Mouse (Mus musculus): ENCODE results near the gene Cep112. TPM values are rescaled to one million over a fixed set of nuclear protein-coding genes. Genes with fewer than 3 reads are reported as not detected.

Cep112 gene
- polyA plus RNA-seq, 1 experiment from 2014 or later, result 1.4 TPM

GRCm38 (mm10) chr11:108416360-108416759, 8.6 kb upstream of the Cep112 start:
- no peaks in the 10 kb centered on the region for H3K36me3 ChIP-seq
- H3K4me3 ChIP-seq (replicated peaks), result no peak overlapping the region
- DNase-seq (no peak), ATAC-seq (ENCODE audit: low read depth) (no peak)
- H3K4me2 ChIP-seq, result no peak overlapping the region
- no peak overlapping the region for H3K9ac ChIP-seq
- WGBS (ENCODE audit: insufficient replicate concordance), result 72% methylated on average over 1 of the region's 1 CpGs
- no peaks in the 10 kb centered on the region for H3K27me3 ChIP-seq
- no peaks in the 10 kb centered on the region for H3K4me1 ChIP-seq (replicated peaks)
- no peak overlapping the region for H3K27ac ChIP-seq
- no peaks in the 10 kb centered on the region for H3K9me3 ChIP-seq (replicated peaks)

DNA sequence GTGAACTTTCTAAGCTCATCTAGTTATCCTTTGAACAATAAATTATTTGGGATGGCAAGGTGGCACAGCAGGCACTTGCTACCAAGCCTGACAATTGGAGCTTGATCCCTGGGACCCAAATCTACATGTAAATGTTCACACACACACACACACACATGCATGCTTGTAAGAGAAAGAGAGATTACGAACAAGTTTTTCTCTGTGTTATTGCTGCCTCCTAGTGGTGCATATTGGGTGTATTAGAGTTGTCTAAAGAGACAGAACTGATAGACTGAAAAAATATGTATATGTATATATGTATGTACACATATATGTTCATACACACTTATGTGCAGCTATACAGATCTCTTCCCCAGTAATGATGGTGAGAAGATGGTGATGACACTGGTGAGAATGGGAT, 6.5 kb upstream of the Cep112 start:
- DNase-seq, result no peak

GRCm38 (mm10) chr11:108419242-108419641, 5.8 kb upstream of the Cep112 start:
- Histone ChIP-seq H3K27ac (no peak overlapping the region), H3K27me3 (peaks cover 12% of the 10 kb centered on the region), H3K9ac (no peak overlapping the region), H3K36me3 (no peaks in the 10 kb centered on the region), H3K9me3 (replicated peaks) (no peaks in the 10 kb centered on the region), H3K4me3 (replicated peaks) (no peak overlapping the region), H3K4me2 (no peak overlapping the region), H3K4me1 (replicated peaks) (peaks cover 4% of the 10 kb centered on the region; the same call in 1 of the 2 replicates)
- ATAC-seq (ENCODE audit: low read depth) (no peak), DNase-seq (no peak)
- WGBS (ENCODE audit: insufficient replicate concordance), result 63% methylated on average over 6 of the region's 6 CpGs

More for the DNA sequence above, 6.5 kb upstream of the Cep112 start:
- Histone ChIP-seq H3K4me2 (no peak overlapping the region), H3K4me1 (replicated peaks) (no peaks in the 10 kb centered on the region), H3K9me3 (replicated peaks) (no peaks in the 10 kb centered on the region), H3K9ac (no peak overlapping the region), H3K27ac (no peak overlapping the region), H3K4me3 (replicated peaks) (no peak overlapping the region), H3K27me3 (peaks cover 6% of the 10 kb centered on the region; the same call in 1 of the 2 replicates), H3K36me3 (no peaks in the 10 kb centered on the region)
- 29% methylated on average over 1 of the region's 1 CpGs for WGBS (ENCODE audit: insufficient replicate concordance)
- ATAC-seq (ENCODE audit: low read depth), result no peak

DNA sequence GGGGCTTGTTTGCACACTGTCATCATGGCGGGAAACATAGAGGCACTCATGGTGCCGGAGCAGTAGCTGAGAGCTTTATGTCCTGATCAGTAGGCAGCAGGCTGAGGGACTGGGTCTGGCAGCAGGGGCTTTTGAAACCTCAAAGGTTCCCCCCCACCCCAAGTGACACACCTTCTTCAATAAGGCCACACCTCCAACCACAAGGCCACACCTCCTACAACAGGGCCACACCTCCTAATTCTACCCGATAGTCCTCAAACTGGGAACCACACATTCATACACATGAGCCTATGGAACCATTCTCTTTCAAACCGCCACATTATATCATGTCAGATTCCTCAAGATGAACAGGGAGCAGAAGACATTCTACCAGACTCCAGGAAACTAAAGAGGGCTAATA, 4.2 kb upstream of the Cep112 start:
- ATAC-seq (ENCODE audit: low read depth) (no peak), DNase-seq (no peak)
- WGBS (ENCODE audit: insufficient replicate concordance), result 46% methylated on average over 4 of the region's 4 CpGs
- Histone ChIP-seq H3K4me3 (replicated peaks) (no peak overlapping the region), H3K9ac (no peak overlapping the region), H3K9me3 (replicated peaks) (no peaks in the 10 kb centered on the region), H3K4me1 (replicated peaks) (peaks cover 18% of the 10 kb centered on the region), H3K27ac (no peak overlapping the region), H3K4me2 (no peak overlapping the region), H3K27me3 (peaks cover 26% of the 10 kb centered on the region), H3K36me3 (no peaks in the 10 kb centered on the region)

DNA sequence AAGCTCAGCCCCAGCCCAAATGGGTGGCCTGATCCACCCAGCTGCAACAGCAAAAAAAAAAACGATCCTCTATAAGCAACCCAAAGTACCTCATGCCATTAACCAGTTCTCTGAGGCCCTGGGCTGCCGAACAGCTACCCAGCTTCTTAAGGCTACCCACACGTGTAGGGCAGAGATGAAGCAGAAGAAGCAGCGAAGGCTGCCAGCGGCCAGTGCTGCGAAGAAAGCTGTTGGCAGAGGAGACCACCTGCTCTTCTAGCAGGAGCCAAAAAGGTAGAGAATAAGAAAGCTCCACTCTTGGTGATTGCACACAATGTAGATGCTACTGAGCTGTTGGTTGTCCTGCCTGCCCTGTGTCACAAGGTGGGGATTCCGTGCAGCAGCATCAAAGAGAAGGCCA, 1.8 kb upstream of the Cep112 start:
- ATAC-seq (ENCODE audit: low read depth), result no peak
- H3K9me3 ChIP-seq (replicated peaks), result no peaks in the 10 kb centered on the region
- H3K36me3 ChIP-seq, result no peaks in the 10 kb centered on the region
- 61% methylated on average over 7 of the region's 7 CpGs for WGBS (ENCODE audit: insufficient replicate concordance)
- H3K4me3 ChIP-seq (replicated peaks), result no peak overlapping the region
- H3K27ac ChIP-seq, result no peak overlapping the region
- H3K9ac ChIP-seq, result no peak overlapping the region
- H3K27me3 ChIP-seq, result peaks cover 32% of the 10 kb centered on the region
- H3K4me1 ChIP-seq (replicated peaks), result peaks cover 18% of the 10 kb centered on the region
- no peak for DNase-seq
- H3K4me2 ChIP-seq, result no peak overlapping the region

- WGBS (ENCODE audit: insufficient replicate concordance), result 22% methylated on average over 5 of the region's 5 CpGs
- no peak for ATAC-seq (ENCODE audit: low read depth)
- no peak for DNase-seq
- Histone ChIP-seq H3K4me1 (replicated peaks) (peaks cover 18% of the 10 kb centered on the region), H3K27me3 (peaks cover 32% of the 10 kb centered on the region), H3K36me3 (no peaks in the 10 kb centered on the region), H3K4me2 (peak overlapping the region; percentile 77), H3K27ac (no peak overlapping the region), H3K4me3 (replicated peaks) (peak overlapping the region; percentile 66; the same call in 1 of the 2 replicates), H3K9ac (no peak overlapping the region), H3K9me3 (replicated peaks) (no peaks in the 10 kb centered on the region)
These were observed 881 bp upstream of the Cep112 start for GRCm38 (mm10) chr11:108424111-108424510.

- WGBS (ENCODE audit: insufficient replicate concordance), result 11% methylated on average over 14 of the region's 14 CpGs
- DNase-seq (no peak), ATAC-seq (ENCODE audit: low read depth) (peak; percentile 27)
- Histone ChIP-seq H3K4me1 (replicated peaks) (peaks cover 18% of the 10 kb centered on the region), H3K4me3 (replicated peaks) (peak overlapping the region; percentile 66), H3K9me3 (replicated peaks) (no peaks in the 10 kb centered on the region), H3K27ac (no peak overlapping the region), H3K4me2 (peak overlapping the region; percentile 77), H3K9ac (peak overlapping the region; percentile 71), H3K27me3 (peaks cover 32% of the 10 kb centered on the region), H3K36me3 (no peaks in the 10 kb centered on the region)
These were observed 565 bp downstream of the Cep112 start for GRCm38 (mm10) chr11:108425592-108425921.

DNA sequence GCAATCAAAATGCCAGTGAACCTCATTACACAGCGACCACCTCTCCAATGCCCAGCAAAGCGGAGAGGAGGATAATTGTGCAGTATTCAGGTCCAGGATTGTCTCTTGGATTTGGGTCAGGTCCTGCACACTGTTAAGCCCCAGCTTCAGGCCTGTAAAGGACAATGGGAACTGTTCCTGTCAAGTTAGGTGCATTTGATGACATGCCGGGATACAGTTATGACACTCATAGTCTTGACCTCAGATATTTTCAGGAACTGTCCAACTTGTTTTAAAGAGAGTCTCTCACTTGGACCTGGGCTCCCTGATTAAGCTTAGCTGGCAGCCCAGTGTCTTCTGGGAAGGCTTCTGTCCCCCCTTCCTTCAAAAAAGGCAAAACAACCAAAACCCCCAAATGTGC, 1.1 kb downstream of the Cep112 start:
- H3K27me3 ChIP-seq, result peaks cover 32% of the 10 kb centered on the region
- 68% methylated on average over 3 of the region's 3 CpGs for WGBS (ENCODE audit: insufficient replicate concordance)
- H3K9ac ChIP-seq, result no peak overlapping the region
- ATAC-seq (ENCODE audit: low read depth) (no peak), DNase-seq (no peak)
- H3K4me2 ChIP-seq, result peak overlapping the region; percentile 77
- H3K4me3 ChIP-seq (replicated peaks), result no peak overlapping the region; the same call in 1 of the 2 replicates
- H3K9me3 ChIP-seq (replicated peaks), result no peaks in the 10 kb centered on the region
- no peaks in the 10 kb centered on the region for H3K36me3 ChIP-seq
- H3K27ac ChIP-seq, result no peak overlapping the region
- peaks cover 18% of the 10 kb centered on the region for H3K4me1 ChIP-seq (replicated peaks)

- H3K4me2 ChIP-seq, result no peak overlapping the region
- no peak for ATAC-seq (ENCODE audit: low read depth)
- peaks cover 18% of the 10 kb centered on the region for H3K4me1 ChIP-seq (replicated peaks)
- H3K4me3 ChIP-seq (replicated peaks), result no peak overlapping the region
- no peaks in the 10 kb centered on the region for H3K36me3 ChIP-seq
- DNase-seq, result no peak
- no peaks in the 10 kb centered on the region for H3K9me3 ChIP-seq (replicated peaks)
- H3K9ac ChIP-seq, result no peak overlapping the region
- WGBS (ENCODE audit: insufficient replicate concordance), result 52% methylated on average over 6 of the region's 6 CpGs
- no peak overlapping the region for H3K27ac ChIP-seq
- H3K27me3 ChIP-seq, result peaks cover 32% of the 10 kb centered on the region
These were observed 2.2 kb downstream of the Cep112 start for GRCm38 (mm10) chr11:108427191-108427590.

- Histone ChIP-seq H3K4me2 (no peak overlapping the region), H3K27ac (no peak overlapping the region), H3K9ac (no peak overlapping the region), H3K27me3 (peaks cover 22% of the 10 kb centered on the region), H3K9me3 (replicated peaks) (no peaks in the 10 kb centered on the region), H3K4me3 (replicated peaks) (no peak overlapping the region), H3K4me1 (replicated peaks) (peaks cover 16% of the 10 kb centered on the region), H3K36me3 (no peaks in the 10 kb centered on the region)
- WGBS (ENCODE audit: insufficient replicate concordance), result 55% methylated on average over 2 of the region's 2 CpGs
- DNase-seq, result no peak
- no peak for ATAC-seq (ENCODE audit: low read depth)
These were observed 4.1 kb downstream of the Cep112 start for GRCm38 (mm10) chr11:108429076-108429475.

DNA sequence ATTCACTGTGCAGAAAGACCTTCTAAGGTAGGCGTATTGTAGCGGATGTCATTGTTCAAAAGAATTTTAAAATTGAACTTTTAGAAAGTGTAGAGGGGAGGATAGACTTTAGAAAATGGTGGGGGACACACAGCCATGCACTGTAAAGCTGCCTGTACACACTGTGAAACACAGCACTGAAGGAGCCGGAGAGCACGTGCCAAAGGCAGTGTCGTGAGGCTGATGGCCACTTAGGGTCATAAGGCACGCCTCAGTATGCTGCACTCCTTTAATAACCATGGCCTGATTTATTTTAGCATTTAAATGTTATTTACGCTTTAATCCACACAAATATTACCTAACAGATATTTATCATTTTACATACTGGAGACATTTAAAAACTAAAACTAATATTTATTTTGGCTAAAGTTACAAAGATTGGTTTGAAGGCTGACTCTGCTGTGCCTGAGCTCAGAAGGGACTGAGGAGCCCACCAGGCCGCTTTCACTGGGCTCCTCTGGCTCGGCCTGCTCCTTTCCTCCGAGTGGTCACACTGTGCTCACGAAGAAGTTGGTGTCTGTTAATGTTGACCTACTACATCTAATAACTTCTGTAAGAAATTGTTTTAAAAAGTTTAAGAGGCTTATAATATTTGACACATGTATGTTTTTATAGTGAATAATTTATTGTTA, 19.0 kb downstream of the Cep112 start:
- no peak overlapping the region for H3K4me3 ChIP-seq (replicated peaks)
- DNase-seq (no peak), ATAC-seq (ENCODE audit: low read depth) (no peak)
- no peak overlapping the region for H3K4me2 ChIP-seq
- no peak overlapping the region for H3K9ac ChIP-seq
- H3K4me1 ChIP-seq (replicated peaks), result no peaks in the 10 kb centered on the region
- H3K27me3 ChIP-seq, result no peaks in the 10 kb centered on the region
- H3K9me3 ChIP-seq (replicated peaks), result no peaks in the 10 kb centered on the region
- 73% methylated on average over 11 of the region's 11 CpGs for WGBS (ENCODE audit: insufficient replicate concordance)
- no peaks in the 10 kb centered on the region for H3K36me3 ChIP-seq
- no peak overlapping the region for H3K27ac ChIP-seq

DNA sequence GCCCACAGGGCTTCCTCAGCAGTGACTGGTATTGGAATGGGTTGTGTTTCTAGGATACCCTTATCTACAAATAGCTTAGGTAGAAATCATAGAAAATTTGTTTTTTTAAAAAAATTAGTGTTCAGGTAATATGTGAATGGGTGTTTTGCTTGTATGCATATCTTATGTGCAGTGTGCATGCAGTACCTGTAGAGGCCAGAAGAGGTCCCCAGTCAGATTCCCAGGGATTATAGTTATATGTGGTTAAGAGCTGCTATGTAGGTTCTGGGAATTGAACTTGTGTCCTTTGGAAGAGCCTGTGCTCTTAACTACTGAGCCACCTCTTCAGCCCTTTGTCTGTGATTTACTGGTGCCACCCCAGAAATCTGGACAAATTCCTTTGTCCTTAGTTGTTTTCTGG, 22.2 kb downstream of the Cep112 start:
- no peak for ATAC-seq (ENCODE audit: low read depth)
- Histone ChIP-seq H3K9me3 (replicated peaks) (no peaks in the 10 kb centered on the region), H3K36me3 (0 out of 2 replicates have a peak, but pooled peaks cover 5% of the 10 kb centered on the region), H3K9ac (no peak overlapping the region), H3K27me3 (no peaks in the 10 kb centered on the region), H3K27ac (no peak overlapping the region), H3K4me1 (replicated peaks) (no peaks in the 10 kb centered on the region), H3K4me3 (replicated peaks) (no peak overlapping the region), H3K4me2 (no peak overlapping the region)
- DNase-seq, result no peak
